Mouse (Mus musculus): ENCODE data around the gene Sipa1.

GRCm38 (mm10) chr19:5687738-5688137, 24.2 kb upstream of the Sipa1 start:
- TF ChIP-seq EP300 (IDR thresholded peaks at IDR 0.05; ENCODE audit: insufficient read depth, low read depth, low read length) (no peak), CTCF (IDR thresholded peaks at IDR 0.05; ENCODE audit: low read depth, low read length) (no peak), POLR2A (IDR thresholded peaks at IDR 0.05; ENCODE audit: insufficient read depth, low read length) (no peak)
